Mouse (Mus musculus): ENCODE measurements around the gene Akirin1. TPM values are rescaled to one million over a fixed set of nuclear protein-coding genes. Genes with fewer than 3 reads are reported as not detected.

The Akirin1 gene
- polyA plus RNA-seq, 1 experiment: 13.1 TPM

DNA sequence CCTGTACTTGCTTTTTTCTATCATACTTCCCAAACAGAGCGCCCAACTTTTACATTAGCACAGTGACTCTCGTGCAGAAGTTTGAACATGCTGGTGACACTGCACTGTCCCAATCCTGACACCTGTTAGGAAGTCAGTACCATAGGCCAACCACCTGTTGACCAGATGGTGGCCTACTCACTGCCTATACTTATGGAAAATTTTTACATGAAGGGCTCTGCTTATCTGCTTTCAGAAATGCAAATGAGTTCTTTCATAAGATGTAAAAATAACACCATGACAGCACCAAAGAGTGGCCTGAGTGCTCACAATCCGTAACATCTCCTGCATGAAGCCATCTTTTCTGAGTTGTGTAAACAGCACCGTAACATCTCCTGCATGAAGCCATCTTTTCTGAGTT is 11.4 kb downstream of the Akirin1 start:
- H3K27ac ChIP-seq (ENCODE audit: control insufficient read depth, insufficient read depth, low read depth, low read length, poor library complexity): no peak overlapping the region
- 87% methylated on average over 4 of the region's 4 CpGs for WGBS
- no peaks in the 10 kb centered on the region for H3K4me1 ChIP-seq (ENCODE audit: control insufficient read depth, insufficient read depth, low read length)
- H3K4me3 ChIP-seq (replicated peaks; ENCODE audit: control insufficient read depth, low read depth, low read length): no peak overlapping the region
- TF ChIP-seq POLR2A (IDR thresholded peaks at IDR 0.05; ENCODE audit: borderline replicate concordance, control insufficient read depth, low read depth, low read length) (no peak), CTCF (IDR thresholded peaks at IDR 0.05; ENCODE audit: control insufficient read depth, insufficient read depth, low read length) (no peak)

- TF ChIP-seq CTCF (IDR thresholded peaks at IDR 0.05; ENCODE audit: control insufficient read depth, insufficient read depth, low read length) (no peak), POLR2A (IDR thresholded peaks at IDR 0.05; ENCODE audit: borderline replicate concordance, control insufficient read depth, low read depth, low read length) (no peak)
- H3K27ac ChIP-seq (ENCODE audit: control insufficient read depth, insufficient read depth, low read depth, low read length, poor library complexity): no peak overlapping the region
- no peak overlapping the region for H3K4me3 ChIP-seq (replicated peaks; ENCODE audit: control insufficient read depth, low read depth, low read length)
- no peaks in the 10 kb centered on the region for H3K4me1 ChIP-seq (ENCODE audit: control insufficient read depth, insufficient read depth, low read length)
- 88% methylated on average over 9 of the region's 9 CpGs for WGBS
Measured at GRCm38 (mm10) chr4:123733532-123733931, 16.6 kb downstream of the Akirin1 start.

DNA sequence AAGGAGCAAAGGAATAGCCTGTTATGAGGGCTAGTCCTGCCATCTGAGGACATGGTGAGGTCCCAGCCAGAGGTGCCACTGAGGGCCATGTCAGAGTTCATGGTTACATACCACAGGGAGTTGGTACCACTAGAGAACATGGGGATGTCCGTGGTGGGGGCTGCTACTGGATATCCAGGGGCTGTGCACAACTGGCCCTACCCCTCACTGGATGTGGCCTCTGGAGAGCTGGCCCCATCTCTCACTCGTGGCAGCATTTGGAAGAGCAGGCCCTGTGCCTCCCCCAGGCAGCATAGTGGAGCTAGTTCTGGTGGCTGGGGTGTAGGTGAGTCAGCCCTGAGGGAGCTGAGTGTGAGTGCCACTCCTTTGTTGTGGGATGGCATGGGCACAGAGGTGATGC is 17.2 kb downstream of the Akirin1 start:
- H3K4me1 ChIP-seq (ENCODE audit: control insufficient read depth, insufficient read depth, low read length): no peaks in the 10 kb centered on the region
- TF ChIP-seq CTCF (IDR thresholded peaks at IDR 0.05; ENCODE audit: control insufficient read depth, insufficient read depth, low read length) (no peak), POLR2A (IDR thresholded peaks at IDR 0.05; ENCODE audit: borderline replicate concordance, control insufficient read depth, low read depth, low read length) (no peak)
- H3K27ac ChIP-seq (ENCODE audit: control insufficient read depth, insufficient read depth, low read depth, low read length, poor library complexity): no peak overlapping the region
- 93% methylated on average over 2 of the region's 2 CpGs for WGBS
- no peak overlapping the region for H3K4me3 ChIP-seq (replicated peaks; ENCODE audit: control insufficient read depth, low read depth, low read length)

DNA sequence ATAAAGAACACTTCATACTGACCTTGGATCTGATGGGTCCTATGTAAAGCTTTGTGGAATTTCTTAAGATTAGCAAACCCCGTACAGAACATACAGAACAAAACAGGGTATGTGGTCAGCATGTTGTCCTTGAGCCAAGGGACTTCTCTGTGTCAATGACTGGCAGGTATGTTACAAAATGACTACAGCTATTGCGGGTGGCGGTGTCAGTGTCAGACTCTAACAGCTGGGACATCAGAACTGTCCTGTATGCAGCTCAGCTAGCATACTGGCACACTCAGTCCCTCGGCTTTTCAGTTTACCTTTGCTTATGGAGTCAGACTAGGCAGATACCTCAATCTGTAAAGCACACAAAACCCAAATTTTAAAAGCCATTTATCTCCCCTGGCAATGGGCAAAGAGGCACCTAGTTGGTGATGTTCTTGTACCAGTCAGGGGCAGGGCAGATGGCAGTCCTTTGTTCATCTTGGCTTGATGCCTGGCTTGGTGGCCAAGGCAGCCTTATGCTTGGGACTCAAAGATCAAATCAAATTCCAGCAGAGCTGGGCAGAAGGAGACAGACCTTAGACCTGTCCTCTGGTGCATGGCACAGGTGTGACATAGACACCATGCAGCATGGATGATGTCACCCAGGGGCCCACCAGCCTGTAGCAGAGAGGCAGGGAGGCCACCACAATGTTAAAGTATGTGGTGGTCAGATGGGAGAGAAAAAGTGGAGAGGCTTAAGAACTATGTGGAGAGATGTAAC is 17.8 kb downstream of the Akirin1 start:
- H3K4me1 ChIP-seq (ENCODE audit: control insufficient read depth, insufficient read depth, low read length): no peaks in the 10 kb centered on the region
- 85% methylated on average over 4 of the region's 4 CpGs for WGBS
- H3K4me3 ChIP-seq (replicated peaks; ENCODE audit: control insufficient read depth, low read depth, low read length): no peak overlapping the region
- TF ChIP-seq POLR2A (IDR thresholded peaks at IDR 0.05; ENCODE audit: borderline replicate concordance, control insufficient read depth, low read depth, low read length): no peak
- TF ChIP-seq CTCF (IDR thresholded peaks at IDR 0.05; ENCODE audit: control insufficient read depth, insufficient read depth, low read length): no peak
- H3K27ac ChIP-seq (ENCODE audit: control insufficient read depth, insufficient read depth, low read depth, low read length, poor library complexity): no peak overlapping the region

DNA sequence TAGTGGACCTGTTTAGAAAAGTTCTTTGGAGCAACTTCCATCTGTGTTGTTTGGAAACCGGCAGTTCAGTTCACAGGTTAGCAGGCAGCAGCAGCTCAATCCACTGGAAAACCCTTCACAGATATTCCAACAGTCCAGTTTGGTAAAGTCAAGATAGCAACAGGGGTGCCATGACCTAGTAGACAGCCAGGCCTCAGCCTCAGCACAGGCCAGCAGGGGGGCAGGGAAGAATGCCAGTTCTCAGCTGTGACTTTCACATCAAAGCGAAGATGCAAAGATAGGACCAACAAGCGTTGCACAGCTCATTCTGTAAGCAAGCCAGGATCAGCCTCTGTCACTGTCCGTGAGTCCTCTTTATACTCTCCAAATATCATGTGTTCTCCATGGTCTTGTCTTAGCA is 28.4 kb downstream of the Akirin1 start:
- H3K4me1 ChIP-seq (ENCODE audit: control insufficient read depth, insufficient read depth, low read length): no peaks in the 10 kb centered on the region; the same call in 1 of the 2 replicates
- WGBS: 82% methylated on average over 4 of the region's 4 CpGs
- TF ChIP-seq POLR2A (IDR thresholded peaks at IDR 0.05; ENCODE audit: borderline replicate concordance, control insufficient read depth, low read depth, low read length): no peak
- TF ChIP-seq CTCF (IDR thresholded peaks at IDR 0.05; ENCODE audit: control insufficient read depth, insufficient read depth, low read length): no peak
- H3K4me3 ChIP-seq (replicated peaks; ENCODE audit: control insufficient read depth, low read depth, low read length): no peak overlapping the region
- H3K27ac ChIP-seq (ENCODE audit: control insufficient read depth, insufficient read depth, low read depth, low read length, poor library complexity): no peak overlapping the region

DNA sequence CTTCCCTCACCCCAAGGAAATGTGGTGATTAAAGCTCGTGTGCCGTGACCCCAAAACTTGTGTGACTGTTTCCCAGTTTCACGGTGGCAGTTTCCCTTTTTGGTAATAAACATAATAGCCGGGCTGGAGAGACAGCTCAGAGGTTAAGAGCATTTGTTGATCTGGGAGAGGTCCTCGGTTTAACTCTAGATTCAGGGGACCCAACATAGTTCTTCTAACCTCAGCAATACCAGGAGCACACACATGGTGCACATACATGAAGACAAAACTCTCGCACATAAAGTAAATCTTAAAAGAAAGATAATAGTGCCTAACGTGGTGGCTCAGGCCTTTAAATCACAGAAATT is 31.7 kb downstream of the Akirin1 start:
- H3K4me3 ChIP-seq (replicated peaks; ENCODE audit: control insufficient read depth, low read depth, low read length): peak overlapping the region; percentile 73
- H3K27ac ChIP-seq (ENCODE audit: control insufficient read depth, insufficient read depth, low read depth, low read length, poor library complexity): peak overlapping the region; percentile 82
- H3K4me1 ChIP-seq (ENCODE audit: control insufficient read depth, insufficient read depth, low read length): no peaks in the 10 kb centered on the region; the same call in 1 of the 2 replicates
- WGBS: 14% methylated on average over 7 of the region's 7 CpGs
- TF ChIP-seq CTCF (IDR thresholded peaks at IDR 0.05; ENCODE audit: control insufficient read depth, insufficient read depth, low read length) (no peak), POLR2A (IDR thresholded peaks at IDR 0.05; ENCODE audit: borderline replicate concordance, control insufficient read depth, low read depth, low read length) (no peak)

DNA sequence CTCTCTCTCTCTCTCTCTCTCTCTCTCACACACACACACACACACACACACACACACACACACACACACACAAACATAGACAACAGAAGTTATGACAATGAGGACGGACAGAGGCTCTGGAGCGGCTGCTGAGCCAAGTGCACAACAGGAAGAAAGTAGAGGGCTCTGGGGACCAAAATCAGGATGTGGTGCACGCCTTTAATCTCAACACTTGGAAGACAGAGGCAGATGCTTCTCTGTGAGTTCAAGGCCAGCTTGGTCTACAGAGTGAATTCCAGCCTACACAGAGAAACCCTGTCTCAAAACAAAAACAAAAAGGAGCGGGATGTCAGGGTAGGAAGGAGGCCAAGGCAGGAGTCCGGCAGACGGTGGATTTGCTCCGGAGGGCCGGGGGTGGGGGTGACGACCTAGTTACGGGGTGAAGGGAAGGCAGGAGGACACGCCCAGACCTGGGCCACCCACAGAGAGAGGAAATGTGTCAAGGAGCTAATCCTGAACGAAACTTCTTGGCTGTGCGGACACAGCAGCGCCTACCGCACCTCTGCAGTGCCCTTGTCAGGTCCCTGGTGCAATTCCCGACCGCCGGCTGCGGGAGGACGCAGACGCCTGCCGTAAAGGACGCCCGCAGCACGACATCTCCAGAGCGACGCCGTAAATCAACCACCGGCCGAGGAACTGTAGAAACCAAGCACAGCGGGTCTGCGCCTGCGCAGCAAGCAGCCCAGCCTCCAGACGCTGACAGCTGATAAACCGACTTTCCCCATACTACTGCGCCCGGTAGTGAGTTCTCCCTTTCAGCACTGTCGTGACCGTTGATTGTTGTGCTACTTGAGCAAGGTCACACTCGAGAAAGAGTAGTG is 32.3 kb downstream of the Akirin1 start, which contains the start of gene Ndufs5:
TSS of gene Ndufs5 (minus strand) at position 629 of the 860 bp plus-strand sequence.
- TF ChIP-seq POLR2A (IDR thresholded peaks at IDR 0.05; ENCODE audit: borderline replicate concordance, control insufficient read depth, low read depth, low read length): peak; percentile 72; the same call in 1 of the 2 replicates
- no peak for TF ChIP-seq CTCF (IDR thresholded peaks at IDR 0.05; ENCODE audit: control insufficient read depth, insufficient read depth, low read length)
- H3K4me3 ChIP-seq (replicated peaks; ENCODE audit: control insufficient read depth, low read depth, low read length): peak within 1 kb of the TSS; percentile 73
- peak within 1 kb of the TSS; percentile 82 for H3K27ac ChIP-seq (ENCODE audit: control insufficient read depth, insufficient read depth, low read depth, low read length, poor library complexity)
- H3K4me1 ChIP-seq (ENCODE audit: control insufficient read depth, insufficient read depth, low read length): no peaks in the 10 kb centered on the region; the same call in 1 of the 2 replicates
- under 1% methylated on average over 40 of the region's 40 CpGs for WGBS

- TF ChIP-seq POLR2A (IDR thresholded peaks at IDR 0.05; ENCODE audit: borderline replicate concordance, control insufficient read depth, low read depth, low read length) (no peak), CTCF (IDR thresholded peaks at IDR 0.05; ENCODE audit: control insufficient read depth, insufficient read depth, low read length) (no peak)
- Histone ChIP-seq H3K4me3 (replicated peaks; ENCODE audit: control insufficient read depth, low read depth, low read length) (no peak overlapping the region), H3K27ac (ENCODE audit: control insufficient read depth, insufficient read depth, low read depth, low read length, poor library complexity) (no peak overlapping the region), H3K4me1 (ENCODE audit: control insufficient read depth, insufficient read depth, low read length) (no peaks in the 10 kb centered on the region)
- WGBS: 86% methylated on average over 3 of the region's 3 CpGs
Measured at GRCm38 (mm10) chr4:123712431-123712830, 37.7 kb downstream of the Akirin1 start.
